Mouse (Mus musculus) midbrain, postnatal 0 days (tissue): ENCODE measurements at regions not wholly inside any gene's neighbourhood (a gene's known extent, or its start where the extent isn't known, plus 50 kb on each side); places are given as distances from the start of the nearest gene placed in this dataset.

Experiments
- ATAC-seq: fragments of 200-750 bp; cut with Nextera tagmentation; 2 replicates; pipeline ENCODE4 v1.8.0; 2017; ENCODE audit warnings: moderate number of reproducible peaks, mild to moderate bottlenecking, moderate TSS enrichment, moderate library complexity; ENCODE audit not compliant: low FRiP score
- DNase-seq: peaks from one replicate; pipeline ENCODE4 v3.0.0-alpha.2; 2015; ENCODE audit warnings: low spot score
- H3K27ac ChIP-seq: fragments of 300-500 bp; sonication (generic); 2 replicates; pipeline ENCODE4 v1.5.1; 2014; ENCODE audit warnings: low read depth, mild to moderate bottlenecking, low read length, mixed read lengths
- H3K27me3 ChIP-seq: fragments of 300-500 bp; sonication (generic); 2 replicates; pipeline ENCODE4 v1.6.1; 2014; ENCODE audit warnings: low read length, control low read depth, mixed read lengths; ENCODE audit not compliant: insufficient read depth
- H3K36me3 ChIP-seq: fragments of 300-500 bp; sonication (generic); 2 replicates; pipeline ENCODE4 v1.6.1; 2014; ENCODE audit warnings: low read length, control low read depth, mixed read lengths; ENCODE audit not compliant: insufficient read depth
- H3K4me1 ChIP-seq: fragments of 300-500 bp; sonication (generic); 2 replicates; pipeline ENCODE4 v1.6.1; 2014; ENCODE audit warnings: mild to moderate bottlenecking, control low read depth, antibody characterized with exemption, low read length, mixed read lengths; ENCODE audit not compliant: insufficient read depth
- H3K4me2 ChIP-seq: fragments of 300-500 bp; sonication (generic); 2 replicates; pipeline ENCODE4 v1.6.1; 2014; ENCODE audit warnings: low read depth, mild to moderate bottlenecking, low read length, mixed read lengths; ENCODE audit not compliant: poor library complexity, severe bottlenecking
- H3K4me3 ChIP-seq: fragments of 300-500 bp; sonication (generic); 2 replicates; pipeline ENCODE4 v1.5.1; 2014; ENCODE audit warnings: low read depth, mild to moderate bottlenecking, low read length, moderate library complexity
- H3K9ac ChIP-seq: fragments of 300-500 bp; sonication (generic); replicated peaks from 2 replicates; pipeline ENCODE4 v1.6.1; 2014; ENCODE audit warnings: mild to moderate bottlenecking, low read length, moderate library complexity, mixed read lengths; ENCODE audit not compliant: poor library complexity, severe bottlenecking
- H3K9me3 ChIP-seq: fragments of 300-500 bp; sonication (generic); 2 replicates; pipeline ENCODE4 v1.6.1; 2016; ENCODE audit warnings: low read length, control low read depth
- CTCF ChIP-seq: IDR thresholded peaks from 2 replicates; pipeline ENCODE4 v1.5.1; 2016; ENCODE audit warnings: antibody characterized with exemption, mild to moderate bottlenecking
- WGBS: fragments of 180-500 bp; shearing (Covaris S2); extraction: QIAGEN DNeasy Blood & Tissue Kit; methylation state at CpG from one replicate; pipeline ENCODE4 v1.1.7; 2014; 5-methylcytosine and 5-hydroxymethylcytosine counted together

DNA sequence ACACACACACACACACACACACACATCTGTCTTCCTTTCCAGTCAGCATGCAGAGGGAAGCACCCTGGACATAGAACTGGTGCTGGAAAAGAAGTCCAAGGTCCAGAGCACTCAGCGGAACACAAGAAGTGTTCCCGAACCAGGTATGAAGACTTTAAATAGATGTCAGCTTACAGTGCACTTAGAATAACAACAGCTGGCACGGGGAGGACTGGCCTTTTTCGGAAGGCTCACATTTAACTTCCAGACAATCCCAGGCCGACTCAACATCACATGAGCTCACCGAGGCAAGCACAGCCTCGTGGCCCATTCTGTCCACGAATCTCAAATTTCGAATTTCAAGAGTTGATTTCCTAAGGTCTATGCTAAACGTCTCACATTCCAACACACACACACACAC lies 70.9 kb upstream of the Slc25a33 start:
- Histone ChIP-seq H3K27ac (no peak overlapping the region), H3K4me3 (no peak overlapping the region), H3K36me3 (no peaks in the 10 kb centered on the region), H3K9ac (no peak overlapping the region), H3K4me1 (no peaks in the 10 kb centered on the region), H3K27me3 (no peaks in the 10 kb centered on the region), H3K9me3 (no peaks in the 10 kb centered on the region), H3K4me2 (no peak overlapping the region)
- ATAC-seq, result no peak
- no peak for TF ChIP-seq CTCF
- no peak for DNase-seq
- WGBS, result 84% methylated on average over 10 of the region's 10 CpGs

DNA sequence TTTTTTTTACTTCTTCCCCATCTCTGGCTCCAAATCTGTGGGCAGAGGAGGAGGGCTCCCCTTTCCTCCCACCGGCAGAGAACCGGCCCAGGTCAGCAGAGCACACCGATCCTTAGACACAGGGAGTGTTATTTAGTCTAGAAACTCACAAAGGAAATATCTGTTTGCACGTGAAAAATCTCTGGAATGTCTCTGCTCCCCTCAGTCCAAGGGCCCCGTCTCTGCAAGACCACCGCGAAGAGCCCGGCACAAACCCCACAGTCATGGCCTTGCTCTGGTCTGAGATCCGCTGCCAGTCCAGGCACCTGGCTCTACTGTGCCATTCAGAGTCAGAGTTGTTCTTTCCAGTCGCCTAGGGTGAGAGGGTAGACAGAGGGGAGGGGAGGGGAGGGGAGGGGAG lies 69.7 kb upstream of the Slc25a33 start:
- Histone ChIP-seq H3K36me3 (no peaks in the 10 kb centered on the region), H3K27me3 (no peaks in the 10 kb centered on the region), H3K4me1 (no peaks in the 10 kb centered on the region), H3K4me2 (no peak overlapping the region), H3K9ac (no peak overlapping the region), H3K27ac (no peak overlapping the region), H3K9me3 (no peaks in the 10 kb centered on the region), H3K4me3 (no peak overlapping the region)
- 66% methylated on average over 9 of the region's 10 CpGs for WGBS
- DNase-seq, result no peak
- no peak for TF ChIP-seq CTCF
- no peak for ATAC-seq

DNA sequence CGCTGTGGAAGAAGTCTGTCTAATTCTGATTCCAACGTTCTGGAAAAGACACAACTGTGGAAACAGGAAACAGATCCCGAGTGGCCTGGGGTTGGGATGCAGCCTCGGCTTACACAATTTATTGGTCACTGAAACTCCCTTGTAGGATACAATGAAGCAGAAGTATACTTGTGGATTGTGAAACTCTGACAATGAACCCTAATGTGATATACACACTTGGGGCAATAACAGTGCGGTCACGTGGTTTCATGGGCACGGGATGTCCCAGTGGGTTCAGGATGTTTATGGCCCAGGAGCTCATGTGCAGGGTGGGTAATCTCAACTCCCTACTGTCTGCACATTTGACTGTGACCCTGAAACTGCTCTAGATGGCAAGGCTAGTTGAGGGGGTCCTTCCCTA lies 68.8 kb upstream of the Slc25a33 start:
- H3K27me3 ChIP-seq, result no peaks in the 10 kb centered on the region
- H3K9ac ChIP-seq, result no peak overlapping the region
- no peaks in the 10 kb centered on the region for H3K9me3 ChIP-seq
- no peak for TF ChIP-seq CTCF
- no peak overlapping the region for H3K4me3 ChIP-seq
- ATAC-seq, result no peak
- H3K4me2 ChIP-seq, result no peak overlapping the region
- no peaks in the 10 kb centered on the region for H3K36me3 ChIP-seq
- H3K27ac ChIP-seq, result no peak overlapping the region
- 87% methylated on average over 7 of the region's 7 CpGs for WGBS
- no peaks in the 10 kb centered on the region for H3K4me1 ChIP-seq
- no peak for DNase-seq

DNA sequence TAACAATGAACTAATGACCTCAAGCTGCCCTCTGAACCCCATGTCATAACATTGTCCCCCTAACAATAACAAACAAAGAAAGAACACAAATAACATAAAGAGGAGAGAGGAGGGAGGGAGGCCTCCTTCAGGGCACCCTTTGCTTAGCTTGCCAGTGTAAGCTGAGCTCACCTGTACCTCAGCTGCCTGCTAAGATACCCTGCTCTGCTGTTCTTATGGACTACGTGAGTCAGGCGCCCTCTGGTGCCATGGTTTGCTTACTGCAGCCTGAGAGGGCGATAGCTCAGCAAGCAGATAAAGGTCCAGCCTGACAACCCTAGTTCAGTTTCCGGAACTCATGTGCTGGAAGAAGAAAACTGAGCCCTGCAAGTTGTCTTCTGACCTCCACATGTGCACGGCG lies 67.8 kb upstream of the Slc25a33 start:
- TF ChIP-seq CTCF, result peak; percentile 66
- DNase-seq (peak; percentile 51), ATAC-seq (no peak)
- no peak overlapping the region for H3K4me2 ChIP-seq
- H3K4me1 ChIP-seq, result no peaks in the 10 kb centered on the region
- 66% methylated on average over 6 of the region's 6 CpGs for WGBS
- H3K4me3 ChIP-seq, result no peak overlapping the region
- no peaks in the 10 kb centered on the region for H3K9me3 ChIP-seq
- no peak overlapping the region for H3K9ac ChIP-seq
- no peak overlapping the region for H3K27ac ChIP-seq
- H3K36me3 ChIP-seq, result no peaks in the 10 kb centered on the region
- H3K27me3 ChIP-seq, result no peaks in the 10 kb centered on the region

DNA sequence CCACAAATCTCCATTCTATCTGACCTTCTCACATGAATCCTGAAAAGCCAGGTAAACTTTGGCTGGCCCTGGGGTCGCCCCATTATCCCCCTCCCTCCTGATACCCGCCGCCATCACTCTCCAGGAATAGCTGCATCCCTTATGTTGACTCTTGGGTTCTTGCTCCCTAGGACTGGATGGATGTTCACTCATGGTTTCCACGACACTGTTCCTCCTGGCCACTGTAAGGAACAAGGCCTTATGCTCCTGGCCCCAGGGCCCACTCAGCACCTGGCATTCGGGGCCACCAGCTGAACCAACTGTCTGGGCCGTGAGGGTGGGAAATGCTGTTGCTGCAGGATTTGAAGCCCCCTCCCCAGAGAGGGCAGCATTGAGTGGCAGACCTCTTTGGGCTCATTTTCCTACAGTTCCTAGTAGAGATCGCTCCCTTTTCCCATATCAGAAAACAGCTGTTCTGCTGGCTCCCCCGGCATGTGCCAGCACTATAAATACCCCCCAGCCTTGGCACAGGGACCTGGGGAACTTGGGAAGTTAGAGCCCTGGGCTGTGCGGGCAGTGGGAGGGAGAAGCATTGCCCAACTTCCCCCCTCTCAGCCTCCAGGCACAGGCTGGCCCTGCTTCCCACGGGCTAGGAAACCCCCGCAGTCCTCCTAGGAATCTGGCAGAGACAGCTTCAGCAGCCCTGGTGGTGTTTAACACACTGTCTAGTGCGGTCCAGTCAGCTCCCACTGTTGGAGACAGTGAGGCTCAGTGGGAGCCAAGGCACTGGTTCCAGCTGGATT lies 66.6 kb upstream of the Slc25a33 start:
- no peaks in the 10 kb centered on the region for H3K4me1 ChIP-seq
- ATAC-seq (no peak), DNase-seq (peak; percentile 51)
- no peak overlapping the region for H3K9ac ChIP-seq
- no peak overlapping the region for H3K4me2 ChIP-seq
- no peaks in the 10 kb centered on the region for H3K9me3 ChIP-seq
- no peak for TF ChIP-seq CTCF
- WGBS, result 69% methylated on average over 12 of the region's 12 CpGs
- H3K27ac ChIP-seq, result no peak overlapping the region
- H3K27me3 ChIP-seq, result no peaks in the 10 kb centered on the region
- no peak overlapping the region for H3K4me3 ChIP-seq
- no peaks in the 10 kb centered on the region for H3K36me3 ChIP-seq

DNA sequence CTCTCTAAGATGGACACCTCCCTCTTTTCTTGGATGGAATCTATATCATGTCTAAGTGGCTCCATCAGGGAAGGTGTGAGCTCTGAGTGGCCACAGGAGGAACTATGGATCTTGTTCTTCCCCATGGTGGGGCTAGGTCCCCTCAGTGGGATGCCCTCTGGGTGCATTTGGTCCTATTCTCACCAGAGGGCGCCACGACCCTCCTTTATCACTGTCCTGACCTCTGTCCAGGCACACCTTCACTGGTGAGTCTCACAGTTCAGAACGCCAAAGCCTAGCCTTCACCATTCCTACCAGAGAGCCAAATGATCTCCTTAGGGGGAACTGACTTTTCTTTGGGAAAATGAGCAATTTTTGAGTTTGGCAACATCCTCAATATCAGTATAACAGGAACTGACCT lies 64.6 kb upstream of the Slc25a33 start:
- H3K4me2 ChIP-seq, result no peak overlapping the region
- ATAC-seq (no peak), DNase-seq (no peak)
- no peaks in the 10 kb centered on the region for H3K36me3 ChIP-seq
- no peaks in the 10 kb centered on the region for H3K4me1 ChIP-seq
- H3K4me3 ChIP-seq, result no peak overlapping the region
- TF ChIP-seq CTCF, result peak; percentile 52
- no peak overlapping the region for H3K9ac ChIP-seq
- H3K9me3 ChIP-seq, result no peaks in the 10 kb centered on the region
- no peaks in the 10 kb centered on the region for H3K27me3 ChIP-seq
- H3K27ac ChIP-seq, result no peak overlapping the region
- 14% methylated on average over 3 of the region's 3 CpGs for WGBS
